Mouse (Mus musculus): Measurements from ENCODE around the gene Ly6g5b.

DNA sequence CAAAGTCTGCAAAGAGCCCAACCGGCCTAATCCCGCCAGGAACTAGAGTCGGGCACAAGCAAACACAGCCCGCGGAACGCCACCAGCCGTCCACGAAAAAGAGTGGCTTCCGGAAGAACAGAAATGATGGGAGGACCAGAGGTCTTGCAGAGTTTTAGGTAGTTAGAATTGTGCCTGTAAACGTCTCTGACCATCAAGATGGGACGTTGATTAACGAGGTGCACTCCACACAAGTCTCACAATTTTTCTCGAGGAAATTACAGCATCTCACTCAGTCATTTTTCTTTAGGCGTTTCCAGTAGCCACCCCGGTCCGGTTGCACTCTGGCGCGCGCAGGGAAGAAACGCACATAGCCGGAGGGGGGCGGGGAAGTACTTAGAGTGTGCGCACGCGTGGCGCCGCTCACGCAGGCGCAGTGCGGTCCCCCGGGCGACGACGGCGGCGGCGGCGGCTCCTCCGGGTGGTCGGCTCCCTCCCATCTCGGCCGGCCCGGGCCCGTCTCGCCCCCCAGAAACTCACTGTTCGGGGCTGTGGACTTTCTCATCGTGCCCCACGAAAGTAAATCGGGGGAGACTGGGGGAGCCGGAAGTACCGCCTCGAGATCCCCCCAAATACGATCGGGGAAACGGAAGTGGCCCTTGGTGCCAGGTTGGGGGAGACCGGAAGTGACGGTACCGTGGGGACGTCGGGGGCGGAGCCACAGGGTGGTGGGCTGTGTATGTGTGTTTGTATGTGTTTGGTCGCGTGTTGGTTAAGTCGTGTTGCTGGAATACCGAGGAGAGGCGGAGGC, 19.8 kb upstream of the Ly6g5b start, which contains the start of gene Bag6:
- TF ChIP-seq CTCF (IDR thresholded peaks at IDR 0.05; ENCODE audit: control insufficient read depth, insufficient read depth, low read length): no peak
- TF ChIP-seq POLR2A (IDR thresholded peaks at IDR 0.05; ENCODE audit: borderline replicate concordance, control insufficient read depth, low read depth, low read length): peak; percentile 21; the same call in 1 of the 2 replicates
